19 mouse cellular contexts compared by ENCODE assay signal in the genomic region with DNA sequence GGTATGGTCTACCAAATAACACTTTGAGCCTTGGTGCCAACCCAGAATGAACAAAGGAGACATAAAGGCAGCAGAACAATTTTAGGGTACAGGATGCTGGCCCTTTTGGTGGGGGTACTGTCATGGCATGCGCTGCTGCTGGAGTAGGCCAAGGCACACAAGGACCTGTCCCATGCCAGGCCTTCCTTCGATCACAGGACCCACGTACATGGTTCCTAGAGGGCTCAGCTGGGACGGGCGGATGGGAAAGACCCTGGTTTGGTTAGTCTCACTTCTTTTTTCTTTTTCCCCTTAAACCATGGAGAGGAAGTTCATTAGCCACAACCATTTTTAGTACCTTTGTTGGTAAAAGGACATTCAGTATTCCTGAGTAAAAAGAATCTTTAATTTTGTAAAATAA. TPM values are rescaled to one million over a fixed set of nuclear protein-coding genes. Genes with fewer than 3 reads are reported as not detected.
A peak's percentile ranks its signal among the peaks of the same experiment; 100 is the strongest.
DNase-seq lines count a peak whose midpoint lies in the region; ATAC-seq and TF ChIP-seq lines count a peak whose summit lies in the region.
"Had no signal": no experiment of that assay in that cellular context is flagged by ENCODE, and none has a peak within 500 bp of the region (broad histone marks: within the 10 kb centered on the region; RNA-seq: fewer than 3 reads in every experiment).

No protein-coding gene starts in this region.

- ATAC-seq in midbrain, embryonic 11.5 days (ENCODE audit: low FRiP score) = no peak
- ATAC-seq: inflammation-experienced regulatory T-cells, adult 6 months; midbrain, embryonic 15.5 days had no signal

- no peak for DNase-seq in liver, adult 2 months (ENCODE audit: extremely low read depth, low read depth, low spot score)
- no peak for DNase-seq in liver
- DNase-seq in hindbrain, embryonic 10.5 days (ENCODE audit: low spot score) = no peak
- no peak for DNase-seq in midbrain, embryonic 11.5 days (ENCODE audit: low spot score, missing footprints)
- DNase-seq: adrenal gland, adult 8-10 months; cerebellum, adult 18-20 months; cerebellum, postnatal 25 days; gastrocnemius, postnatal 10 days; lung, adult 2 months; right cerebral cortex, postnatal 25 days; thymus, postnatal 14 days had no signal

- H3K36me3 ChIP-seq in liver, adult 2 months (ENCODE audit: control insufficient read depth, insufficient read depth, low read length) = no peaks in the 10 kb centered on the region
- no peaks in the 10 kb centered on the region for H3K36me3 ChIP-seq in macrophage (ENCODE audit: inconsistent target)
- H3K36me3 ChIP-seq in hindbrain, embryonic 10.5 days = peaks cover 17% of the 10 kb centered on the region
- H3K36me3 ChIP-seq in midbrain, embryonic 11.5 days (ENCODE audit: control insufficient read depth, insufficient read depth, low read length) = no peaks in the 10 kb centered on the region
- H3K36me3 ChIP-seq: midbrain, embryonic 15.5 days had no signal

- 91% methylated on average over 5 of the region's 5 CpGs for WGBS in liver, adult 2 months
- 29% methylated on average over 5 of the region's 5 CpGs for WGBS in bone marrow, adult 2 months
- 23% methylated on average over 5 of the region's 5 CpGs for WGBS in macrophage (ENCODE audit: missing documents)
- WGBS in hindbrain, embryonic 10.5 days = 94% methylated on average over 5 of the region's 5 CpGs
- WGBS in midbrain, embryonic 11.5 days = 92% methylated on average over 5 of the region's 5 CpGs

- no peaks in the 10 kb centered on the region for H3K79me2 ChIP-seq in liver, adult 2 months (ENCODE audit: control insufficient read depth, insufficient read depth, low read length)
- H3K79me2 ChIP-seq in macrophage (ENCODE audit: inconsistent target) = no peaks in the 10 kb centered on the region

- peak overlapping the region; percentile 6; the same call in 1 of the 2 replicates for H3K27ac ChIP-seq in liver, adult 2 months (replicated peaks; ENCODE audit: insufficient read depth, low read depth, low read length)
- peak overlapping the region; percentile 12; the same call in 1 of the 2 replicates for H3K27ac ChIP-seq in bone marrow, adult 2 months (ENCODE audit: control insufficient read depth, insufficient read depth, low read depth, low read length, poor library complexity)
- peak overlapping the region; percentile 99 for H3K27ac ChIP-seq in bone marrow macrophage, adult 2 months (ENCODE audit: insufficient read depth, low read depth, low read length)
- peak overlapping the region; percentile 99 for H3K27ac ChIP-seq in macrophage
- H3K27ac ChIP-seq in hindbrain, embryonic 10.5 days = no peak overlapping the region
- H3K27ac ChIP-seq in midbrain, embryonic 11.5 days (ENCODE audit: low read depth, low read length) = no peak overlapping the region
- H3K27ac ChIP-seq: midbrain, embryonic 15.5 days had no signal

- H3K4me3 ChIP-seq in liver, adult 2 months (ENCODE audit: insufficient read depth, low read depth, low read length) = no peak overlapping the region
- no peak overlapping the region for H3K4me3 ChIP-seq in bone marrow, adult 2 months (replicated peaks; ENCODE audit: control insufficient read depth, low read depth, low read length)
- no peak overlapping the region for H3K4me3 ChIP-seq in bone marrow macrophage, adult 2 months (ENCODE audit: insufficient read depth, low read length)
- no peak overlapping the region for H3K4me3 ChIP-seq in macrophage (ENCODE audit: inconsistent target)
- no peak overlapping the region for H3K4me3 ChIP-seq in hindbrain, embryonic 10.5 days
- no peak overlapping the region for H3K4me3 ChIP-seq in midbrain, embryonic 11.5 days (ENCODE audit: low read depth, low read length)
- H3K4me3 ChIP-seq: forebrain, embryonic 10.5 days; hindbrain, embryonic 13.5 days; midbrain, embryonic 15.5 days; myocyte had no signal

- H3K4me2 ChIP-seq in midbrain, embryonic 11.5 days = no peak overlapping the region
- H3K4me2 ChIP-seq: hindbrain, embryonic 13.5 days; midbrain, embryonic 15.5 days had no signal

- no peak for TF ChIP-seq POLR2A in liver, adult 2 months (IDR thresholded peaks at IDR 0.05; ENCODE audit: extremely low read depth, insufficient read depth, low read length)
- no peak for TF ChIP-seq POLR2A in bone marrow, adult 2 months (IDR thresholded peaks at IDR 0.05; ENCODE audit: borderline replicate concordance, control insufficient read depth, low read depth, low read length)
- no peak for TF ChIP-seq POLR2A in bone marrow macrophage, adult 2 months (IDR thresholded peaks at IDR 0.05; ENCODE audit: borderline replicate concordance, low read depth, low read length)

- no peaks in the 10 kb centered on the region for H3K4me1 ChIP-seq in liver, adult 2 months (ENCODE audit: control insufficient read depth, insufficient read depth, low read length)
- H3K4me1 ChIP-seq in bone marrow, adult 2 months (ENCODE audit: control insufficient read depth, insufficient read depth, low read length) = peaks cover 8% of the 10 kb centered on the region
- peaks cover 34% of the 10 kb centered on the region for H3K4me1 ChIP-seq in bone marrow macrophage, adult 2 months (ENCODE audit: control insufficient read depth, insufficient read depth, low read length)
- H3K4me1 ChIP-seq in hindbrain, embryonic 10.5 days (replicated peaks) = peaks cover 12% of the 10 kb centered on the region
- H3K4me1 ChIP-seq in midbrain, embryonic 11.5 days (ENCODE audit: control insufficient read depth, insufficient read depth, low read length) = no peaks in the 10 kb centered on the region
- H3K4me1 ChIP-seq: hindbrain, embryonic 13.5 days; midbrain, embryonic 15.5 days had no signal

- H3K9ac ChIP-seq in liver, adult 2 months (ENCODE audit: low read depth, low read length) = no peak overlapping the region
- H3K9ac ChIP-seq in midbrain, embryonic 11.5 days (ENCODE audit: low read length) = no peak overlapping the region
- H3K9ac ChIP-seq: midbrain, embryonic 15.5 days had no signal

- no peaks in the 10 kb centered on the region for H3K9me3 ChIP-seq in hindbrain, embryonic 10.5 days
- H3K9me3 ChIP-seq in midbrain, embryonic 11.5 days (ENCODE audit: control insufficient read depth, low read length) = no peaks in the 10 kb centered on the region
- H3K9me3 ChIP-seq: forebrain, embryonic 10.5 days; hindbrain, embryonic 13.5 days; midbrain, embryonic 15.5 days had no signal

- H3K27me3 ChIP-seq in liver, adult 2 months (ENCODE audit: control insufficient read depth, insufficient read depth, low read length) = no peaks in the 10 kb centered on the region
- no peaks in the 10 kb centered on the region for H3K27me3 ChIP-seq in hindbrain, embryonic 10.5 days (ENCODE audit: insufficient read depth, poor library complexity, severe bottlenecking)
- no peaks in the 10 kb centered on the region for H3K27me3 ChIP-seq in midbrain, embryonic 11.5 days (ENCODE audit: control insufficient read depth, insufficient read depth, low read length)
- H3K27me3 ChIP-seq: hindbrain, embryonic 13.5 days; midbrain, embryonic 15.5 days had no signal

- TF ChIP-seq CTCF in liver, adult 2 months (IDR thresholded peaks at IDR 0.05; ENCODE audit: low read depth, low read length) = no peak
- no peak for TF ChIP-seq CTCF in bone marrow, adult 2 months (IDR thresholded peaks at IDR 0.05; ENCODE audit: control insufficient read depth, insufficient read depth, low read length)
- TF ChIP-seq CTCF in bone marrow macrophage, adult 2 months (IDR thresholded peaks at IDR 0.05; ENCODE audit: low read depth, low read length) = no peak

RNA-seq across cellular contexts. Expression of a gene that starts 27.3 kb away (rescaled TPM):
- 1.8 and 3.2 TPM in 2 replicates for total RNA-seq in liver, adult 2 months (2014; rRNA removed)
- 3.1 and 3.9 TPM in 2 replicates for polyA plus RNA-seq in liver, adult 2 months (2012; rRNA removed)
- 45.1 and 46.9 TPM in 2 replicates for polyA plus RNA-seq in bone marrow, adult 2 months (2011; ENCODE audit: insufficient read depth, insufficient read length, low replicate concordance, missing spikeins)
- polyA plus RNA-seq in bone marrow macrophage, adult 2 months (2012; ENCODE audit: insufficient read depth, insufficient read length, missing spikeins) = 8.3 and 13.7 TPM in 2 replicates
- 1 to 10 TPM; 1.9 to 9.1 (median 4.5) TPM for total RNA-seq in macrophage (2018; cell fraction: chromatin; rRNA removed)
- total RNA-seq in macrophage (2018; cell fraction: cytosol; rRNA removed) = 1 to 10 TPM; 2.2 to 5.2 (median 3.6) TPM
- 1 to 10 TPM; 1.0 to 5.8 (median 2.6) TPM for total RNA-seq in macrophage (2018; cell fraction: nucleus; rRNA removed)
- 2.7 to 6.4 TPM (median 3.5 TPM) in 3 replicates for polyA plus RNA-seq in macrophage (2018)
- 36.7 and 41.8 TPM in 2 replicates for polyA plus RNA-seq in hindbrain, embryonic 10.5 days (2016; fragmentation: Nextera tagmentation; extraction: Ambion mirVana)
- polyA plus RNA-seq in midbrain, embryonic 11.5 days (2014; fragmentation: Nextera tagmentation; extraction: Ambion mirVana) = 29.4 and 30.9 TPM in 2 replicates

RNA-seq across cellular contexts. Expression of a gene that starts 59.7 kb away (rescaled TPM):
- total RNA-seq in liver, adult 2 months (2014; rRNA removed) = 270 and 285 TPM in 2 replicates
- 530 and 649 TPM in 2 replicates for polyA plus RNA-seq in liver, adult 2 months (2012; rRNA removed)
- polyA plus RNA-seq in bone marrow, adult 2 months (2011; ENCODE audit: insufficient read depth, insufficient read length, low replicate concordance, missing spikeins) = 22.5 and 59.7 TPM in 2 replicates
- polyA plus RNA-seq in bone marrow macrophage, adult 2 months (2012; ENCODE audit: insufficient read depth, insufficient read length, missing spikeins) = 67.2 and 70.5 TPM in 2 replicates
- total RNA-seq in macrophage (2018; cell fraction: chromatin; rRNA removed) = 100 to 1,000 TPM in 8 of 26 experiments, 10 to 100 TPM in 18; 27.9 to 189 (median 89.2) TPM
- total RNA-seq in macrophage (2018; cell fraction: cytosol; rRNA removed) = 100 to 1,000 TPM; 113 to 192 (median 160) TPM
- total RNA-seq in macrophage (2018; cell fraction: nucleus; rRNA removed) = 100 to 1,000 TPM in 15 of 26 experiments, 10 to 100 TPM in 11; 46.5 to 175 (median 103) TPM
- 173 to 195 TPM (median 183 TPM) in 3 replicates for polyA plus RNA-seq in macrophage (2018)
- polyA plus RNA-seq in hindbrain, embryonic 10.5 days (2016; fragmentation: Nextera tagmentation; extraction: Ambion mirVana) = 60.4 and 78.6 TPM in 2 replicates
- polyA plus RNA-seq in midbrain, embryonic 11.5 days (2014; fragmentation: Nextera tagmentation; extraction: Ambion mirVana) = 91.0 and 91.4 TPM in 2 replicates

Comparison
In these comparisons a context has a peak if more than half of its experiments do, and no peak if none do; other contexts are left out.
1. H3K27ac ChIP-seq: peak in liver, adult 2 months (single experiment), bone marrow, adult 2 months (single experiment), bone marrow macrophage, adult 2 months (single experiment) and macrophage (single experiment); none in hindbrain, embryonic 10.5 days (single experiment) and midbrain, embryonic 11.5 days (single experiment).